Mouse (Mus musculus): ENCODE data around the gene Endov.

The Endov gene

DNA sequence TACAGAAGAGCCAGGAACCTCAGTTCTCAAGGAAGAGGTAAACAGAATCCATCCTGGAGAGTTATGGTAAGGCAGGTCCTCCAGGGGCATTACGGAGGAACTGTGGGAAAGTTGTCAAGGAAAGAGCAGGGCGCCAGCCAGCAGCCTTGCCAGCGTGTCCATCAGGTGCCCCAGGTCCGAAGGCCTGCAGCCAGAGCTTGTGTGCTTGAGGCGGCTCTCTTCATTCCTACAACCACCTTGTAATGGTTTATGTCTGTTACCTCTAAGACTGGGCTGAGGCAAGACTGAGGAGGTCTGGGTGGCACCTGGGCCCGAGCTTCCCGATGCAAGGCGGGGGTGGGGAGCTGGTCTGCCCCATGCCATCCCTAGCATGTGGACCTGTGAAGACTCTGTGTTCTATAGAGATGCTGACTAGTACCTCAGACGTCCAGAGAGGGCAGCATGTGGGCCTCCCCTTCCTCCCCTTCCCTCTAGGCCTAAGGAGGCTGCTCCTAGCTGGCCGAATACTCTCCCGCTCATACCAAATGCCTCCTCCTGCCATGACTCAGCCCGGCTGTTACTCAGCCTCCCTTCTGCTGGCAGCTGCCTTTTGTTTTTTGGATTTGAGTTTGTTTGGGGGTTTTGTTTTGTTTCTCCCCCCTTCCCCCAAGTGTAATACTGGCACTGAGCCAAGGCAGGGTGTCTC, 25.7 kb downstream of the Endov start:
- DNase-seq (ENCODE audit: low spot score in 2 of 2), result no peak

- DNase-seq (ENCODE audit: low spot score in 2 of 2), result no peak
Observed at GRCm38 (mm10) chr11:119519387-119519786, 28.2 kb downstream of the Endov start.

- no peak for DNase-seq (ENCODE audit: low spot score in 2 of 2)
Observed at GRCm38 (mm10) chr11:119520005-119520712, 29.0 kb downstream of the Endov start.

DNA sequence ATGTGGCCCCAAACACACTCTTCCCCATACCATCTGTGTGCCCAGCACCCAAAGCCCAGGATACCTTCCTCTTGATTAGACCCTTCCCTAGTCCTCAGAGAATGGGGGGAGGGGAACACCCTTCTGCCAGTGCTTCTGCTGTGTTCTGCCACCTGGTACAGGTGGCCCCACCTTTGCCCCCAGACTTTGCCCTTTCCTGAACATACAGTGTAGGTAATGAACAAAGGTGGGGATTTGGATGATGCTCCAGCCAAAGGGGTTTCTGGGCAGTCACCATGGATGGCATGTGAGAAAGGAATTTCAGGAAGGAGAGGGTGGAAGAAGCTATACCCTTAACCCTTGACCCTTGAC, 29.5 kb downstream of the Endov start:
- no peak for DNase-seq (ENCODE audit: low spot score in 2 of 2)

- DNase-seq (ENCODE audit: low spot score in 2 of 2), result no peak
Observed at GRCm38 (mm10) chr11:119521920-119522710, 31.0 kb downstream of the Endov start.

DNA sequence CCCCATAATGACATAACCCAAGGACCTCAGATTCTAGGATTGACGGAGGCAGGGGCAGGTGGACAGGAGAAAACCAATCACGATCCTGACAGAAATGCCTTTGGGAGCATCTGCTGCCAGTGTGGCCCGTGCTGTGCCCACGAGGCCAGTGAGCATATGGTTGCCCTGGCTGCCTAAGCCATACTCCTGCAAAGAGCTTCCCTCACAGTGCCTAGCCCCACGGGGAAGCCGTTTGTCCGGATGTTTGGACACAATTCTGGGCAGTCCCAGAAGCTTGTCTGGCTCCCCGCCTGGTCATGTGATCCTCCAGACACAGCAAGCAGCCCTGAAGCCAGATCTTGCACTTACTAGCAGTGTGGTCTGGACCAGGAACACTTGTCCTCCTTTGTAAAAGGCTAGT, 31.6 kb downstream of the Endov start:
- no peak for DNase-seq (ENCODE audit: low spot score in 2 of 2)

DNA sequence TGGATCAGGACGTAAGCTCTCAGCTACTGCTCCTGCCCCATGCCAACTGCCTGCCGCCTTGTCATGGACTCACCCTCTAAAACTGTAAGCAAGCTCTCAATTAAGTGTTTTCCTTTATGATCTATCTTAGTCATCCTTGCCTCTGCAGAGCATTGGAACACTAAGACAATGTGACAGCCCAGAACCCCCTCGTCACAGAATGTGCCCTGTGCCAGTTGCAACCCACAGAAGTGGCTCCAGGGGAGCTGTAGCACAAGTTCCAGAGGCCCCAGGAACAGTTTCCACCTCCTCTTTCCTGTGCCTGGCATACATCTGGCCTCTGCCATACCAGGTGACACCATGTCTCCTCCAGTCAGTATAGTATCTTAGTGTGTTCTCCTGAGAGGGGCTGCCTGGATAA, 32.2 kb downstream of the Endov start:
- no peak for DNase-seq (ENCODE audit: low spot score in 2 of 2)

GRCm38 (mm10) chr11:119524545-119524949, 33.4 kb downstream of the Endov start:
- peak; percentile 73 to 87 for DNase-seq (ENCODE audit: low spot score in 2 of 2)

DNA sequence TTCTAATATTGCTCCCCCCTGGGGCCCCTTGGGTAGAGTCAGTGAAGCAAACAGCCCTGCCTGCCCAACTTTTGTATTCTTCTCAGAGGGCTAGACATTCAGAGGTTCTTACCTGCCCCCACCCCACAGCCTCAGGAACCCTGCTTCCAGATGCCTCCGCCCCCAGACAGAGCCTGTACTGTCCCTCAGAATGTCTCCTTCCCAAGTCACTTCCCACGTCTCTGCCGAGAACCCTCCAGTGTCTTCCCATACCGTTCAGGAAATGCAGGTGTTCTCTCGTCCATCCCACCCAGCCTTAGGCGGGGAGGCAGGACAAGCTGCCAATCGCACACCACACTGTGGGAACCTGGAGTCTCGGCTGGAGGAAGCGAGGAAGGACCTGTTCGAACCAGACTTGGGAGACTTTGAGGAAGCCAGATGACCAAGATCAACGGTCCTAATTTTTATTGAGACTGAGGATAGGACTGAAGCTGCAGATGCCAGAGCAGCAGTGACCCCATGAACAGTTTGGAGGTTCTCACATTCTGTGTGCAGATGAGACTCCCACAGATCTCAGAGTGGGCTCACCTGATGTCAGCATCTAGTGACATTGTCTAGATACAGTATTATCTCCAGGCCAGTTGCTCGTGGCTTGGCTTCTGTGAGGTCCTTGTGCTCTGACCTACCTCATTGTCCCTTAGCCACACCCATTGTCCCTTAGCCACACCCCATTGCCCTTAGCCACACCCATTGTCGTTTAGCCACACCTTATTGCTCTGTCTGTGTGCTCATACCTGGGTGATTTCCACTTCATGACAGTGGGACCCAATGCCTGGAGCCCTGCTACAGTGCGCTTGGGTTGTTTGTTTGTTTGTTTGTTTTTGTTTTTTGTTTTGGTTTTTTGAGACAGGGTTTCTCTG, 35.2 kb downstream of the Endov start:
- no peak for DNase-seq (ENCODE audit: low spot score in 2 of 2)

GRCm38 (mm10) chr11:119528930-119529329, 37.8 kb downstream of the Endov start:
- no peak for DNase-seq (ENCODE audit: low spot score in 2 of 2)

GRCm38 (mm10) chr11:119532460-119532859, 41.3 kb downstream of the Endov start:
- no peak for DNase-seq (ENCODE audit: low spot score in 2 of 2)

DNA sequence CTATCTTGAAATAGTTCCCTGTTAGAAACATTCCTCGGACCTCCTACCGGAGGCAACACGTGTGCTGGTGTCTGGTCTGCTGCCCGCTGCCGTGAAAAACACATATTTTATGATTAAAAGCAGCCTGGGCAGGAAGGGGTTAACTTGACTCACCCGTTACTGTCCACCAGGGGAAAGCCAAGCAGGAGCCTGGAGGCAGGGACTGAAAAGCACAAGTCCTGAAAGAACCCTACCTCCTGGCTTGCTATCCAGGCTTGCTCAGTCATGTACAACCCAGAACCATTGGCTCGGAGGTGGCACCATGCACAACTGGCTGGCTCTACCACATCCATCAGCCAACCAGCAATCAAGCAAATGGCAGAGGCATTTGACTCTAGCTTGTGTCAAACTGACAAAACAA, 42.6 kb downstream of the Endov start:
- DNase-seq (ENCODE audit: low spot score in 2 of 2), result no peak

GRCm38 (mm10) chr11:119539944-119540343, 48.8 kb downstream of the Endov start:
- no peak for DNase-seq (ENCODE audit: low spot score in 2 of 2)

DNA sequence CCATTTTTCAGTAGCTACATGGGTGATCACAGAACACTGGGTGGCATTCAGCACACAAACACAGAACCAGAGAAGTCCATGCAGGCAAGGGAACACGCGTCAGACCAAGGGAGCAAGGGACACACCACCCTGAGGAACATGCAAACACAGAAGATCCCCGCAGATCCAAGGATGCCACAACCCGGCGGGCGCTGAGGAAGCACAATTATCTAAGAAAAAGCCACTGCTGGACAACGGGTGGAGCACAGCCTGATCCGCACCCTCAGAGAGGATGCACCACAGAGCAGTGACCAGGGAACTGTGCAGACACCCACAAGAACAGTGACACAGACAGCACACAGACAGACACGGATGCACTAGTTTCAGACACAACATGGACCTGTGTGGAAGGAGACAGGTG, 49.4 kb downstream of the Endov start:
- DNase-seq (ENCODE audit: low spot score in 2 of 2), result no peak

DNA sequence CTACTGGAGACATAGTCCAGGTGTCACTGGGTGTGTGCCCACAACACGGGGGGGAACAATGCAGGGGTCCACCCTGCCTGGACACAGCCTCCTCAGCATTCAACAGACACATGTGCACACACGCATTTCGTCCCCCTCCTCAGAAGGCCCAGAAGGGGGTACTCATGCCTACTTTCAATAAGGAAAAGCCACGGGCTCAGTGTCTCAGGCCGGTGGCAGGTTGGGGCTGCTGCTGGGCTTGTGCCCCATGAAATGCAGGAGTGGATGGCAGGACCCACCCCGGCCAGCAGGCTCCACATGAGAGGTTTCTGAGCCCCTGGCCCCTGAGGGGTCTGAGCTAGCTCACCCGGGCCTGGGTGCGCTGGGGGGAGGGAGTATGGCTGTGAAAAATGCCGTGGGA, 49.9 kb downstream of the Endov start:
- DNase-seq (ENCODE audit: low spot score in 2 of 2), result no peak

- DNase-seq (ENCODE audit: low spot score in 2 of 2), result no peak
Observed at GRCm38 (mm10) chr11:119542371-119542770, 51.2 kb downstream of the Endov start.

DNA sequence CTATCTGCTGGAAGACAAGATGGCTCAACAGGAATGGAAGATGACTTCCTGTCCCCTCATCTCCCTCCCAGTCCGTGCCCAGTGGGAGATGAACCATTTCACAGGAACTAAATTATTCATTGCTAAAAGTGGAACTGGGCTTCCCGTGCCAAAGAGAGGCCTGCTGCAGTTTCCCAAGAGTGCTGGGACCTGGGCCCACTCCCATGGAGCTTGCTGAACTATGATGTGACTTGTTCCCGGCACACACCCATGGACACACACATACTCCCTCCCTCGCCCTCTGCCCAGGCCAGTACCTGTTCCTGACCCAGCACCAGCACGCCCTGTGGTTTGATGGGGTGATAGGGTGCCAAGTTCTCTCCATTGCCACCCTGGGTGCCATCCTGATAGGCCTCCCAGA, 51.7 kb downstream of the Endov start:
- no peak for DNase-seq (ENCODE audit: low spot score in 2 of 2)

DNA sequence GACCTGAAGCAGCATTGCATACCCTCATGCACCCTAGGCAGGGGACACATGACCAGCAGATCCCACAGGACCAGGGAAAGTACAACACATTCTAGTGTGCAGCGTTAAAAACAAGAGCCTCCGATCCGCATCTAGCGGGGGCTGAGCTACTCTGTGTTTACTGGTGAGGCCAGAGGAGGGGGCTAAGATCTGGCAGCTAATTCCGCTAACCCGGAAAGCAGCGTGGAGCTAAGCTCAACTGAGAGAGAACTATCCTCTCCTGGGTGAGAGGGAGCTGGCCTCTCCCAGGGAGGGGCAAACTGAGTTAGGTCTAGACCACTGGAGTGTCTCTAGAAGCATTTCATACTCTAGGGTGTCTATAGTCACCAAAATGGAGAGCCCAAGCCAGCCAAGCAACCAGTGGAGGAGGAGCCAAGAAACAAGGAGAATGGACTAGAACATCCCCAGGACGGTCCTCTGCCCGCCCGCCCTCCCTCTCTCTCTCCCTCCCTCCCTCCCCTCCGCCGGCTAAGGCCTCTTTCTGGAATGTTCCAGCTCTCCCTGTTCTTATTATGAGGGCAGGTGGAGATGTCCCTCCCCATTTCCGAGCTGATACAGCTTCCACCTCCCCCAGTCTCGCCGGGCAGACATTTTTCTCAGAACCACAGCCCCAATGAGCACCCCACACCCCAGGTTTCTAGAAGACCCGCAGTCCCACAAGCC, 52.8 kb downstream of the Endov start:
- DNase-seq (ENCODE audit: low spot score in 2 of 2), result no peak

- no peak for DNase-seq (ENCODE audit: low spot score in 2 of 2)
Observed at GRCm38 (mm10) chr11:119544518-119545105, 53.5 kb downstream of the Endov start.

DNA sequence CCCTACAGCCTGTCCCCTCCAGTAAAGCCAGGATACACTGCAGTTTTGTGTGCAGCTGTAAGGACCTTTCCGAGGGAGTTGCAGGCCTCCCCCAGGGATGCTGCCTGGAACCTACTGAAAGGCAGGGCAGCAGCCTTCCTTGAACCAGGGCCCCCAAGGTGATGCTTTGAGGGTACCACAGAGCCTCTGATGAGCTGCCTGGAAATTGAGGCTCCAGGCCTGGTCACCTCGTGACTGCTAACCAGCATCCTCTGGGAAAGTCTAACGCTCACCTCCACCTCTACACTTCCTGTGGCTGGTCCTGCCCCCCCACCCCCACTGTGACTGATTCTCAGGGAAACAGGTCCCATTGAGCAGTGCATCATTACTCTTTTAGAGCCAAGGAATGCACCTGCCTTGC, 54.1 kb downstream of the Endov start:
- no peak for DNase-seq (ENCODE audit: low spot score in 2 of 2)
